Mouse (Mus musculus) liver, embryonic 12.5 days (tissue): Measurements from ENCODE around the gene Tmem177. TPM values are rescaled to one million over a fixed set of nuclear protein-coding genes. Genes with fewer than 3 reads are reported as not detected.

Experiments used
- ATAC-seq: fragments of 200-750 bp; cut with Nextera tagmentation; 2 replicates; pipeline ENCODE4 v1.8.0; 2017; ENCODE audit warnings: moderate number of reproducible peaks, mild to moderate bottlenecking, moderate library complexity
- H3K27ac ChIP-seq: fragments of 300-500 bp; sonication (generic); 2 replicates; pipeline ENCODE4 v1.5.1; 2016; ENCODE audit warnings: mild to moderate bottlenecking
- H3K27me3 ChIP-seq: fragments of 300-500 bp; sonication (generic); replicated peaks from 2 replicates; pipeline ENCODE4 v1.6.1; 2016; ENCODE audit warnings: mild to moderate bottlenecking, moderate library complexity
- H3K36me3 ChIP-seq: fragments of 300-500 bp; sonication (generic); 2 replicates; pipeline ENCODE4 v1.6.1; 2016; ENCODE audit warnings: mild to moderate bottlenecking, moderate library complexity
- H3K4me1 ChIP-seq: fragments of 300-500 bp; sonication (generic); 2 replicates; pipeline ENCODE4 v1.6.1; 2016
- H3K4me2 ChIP-seq: fragments of 300-500 bp; sonication (generic); 2 replicates; pipeline ENCODE4 v1.6.1; 2016; ENCODE audit warnings: mild to moderate bottlenecking, moderate library complexity
- H3K4me3 ChIP-seq: fragments of 300-500 bp; sonication (generic); 2 replicates; pipeline ENCODE4 v1.5.1; 2016; ENCODE audit warnings: mild to moderate bottlenecking, moderate library complexity
- H3K9ac ChIP-seq: fragments of 300-500 bp; sonication (generic); 2 replicates; pipeline ENCODE4 v1.6.1; 2016; ENCODE audit warnings: mild to moderate bottlenecking, moderate library complexity
- H3K9me3 ChIP-seq: fragments of 300-500 bp; sonication (generic); replicated peaks from 2 replicates; pipeline ENCODE4 v1.6.1; 2016; ENCODE audit warnings: mild to moderate bottlenecking, moderate library complexity
- WGBS: fragments of 180-500 bp; shearing (Covaris S2); methylation state at CpG from one replicate; pipeline ENCODE4 v1.1.7; 2016; ENCODE audit not compliant: insufficient replicate concordance; 5-methylcytosine and 5-hydroxymethylcytosine counted together
- polyA plus RNA-seq: library from polyadenylated mRNA; unstranded; fragments of >200 nt; fragmentation: Nextera tagmentation; extraction: Ambion mirVana; gene quantifications from 2 replicates; pipeline ENCODE4 v1.2.1, GENCODE M21; 2016

Gene Tmem177
- polyA plus RNA-seq, result 4.8 and 5.4 TPM in 2 replicates

- Histone ChIP-seq H3K27me3 (no peaks in the 10 kb centered on the region), H3K27ac (peak within 1 kb of the TSS; percentile 83), H3K4me3 (peak within 1 kb of the TSS; percentile 68), H3K9me3 (no peaks in the 10 kb centered on the region), H3K36me3 (peaks cover 22% of the 10 kb centered on the region), H3K4me2 (peak within 1 kb of the TSS; percentile 71), H3K9ac (peak within 1 kb of the TSS; percentile 75), H3K4me1 (peaks cover 27% of the 10 kb centered on the region)
- 9% methylated on average over 42 of the region's 42 CpGs for WGBS
- peak; percentile 95 for ATAC-seq
Measured at GRCm38 (mm10) chr1:119912953-119913814, at the start of gene Tmem177. Gene Tmem177, minus strand, starts transcription at chr1:119913208.

GRCm38 (mm10) chr1:119959920-119960319 is 46.9 kb upstream of the Tmem177 start:
- no peak for ATAC-seq
- H3K36me3 ChIP-seq, result no peaks in the 10 kb centered on the region
- no peaks in the 10 kb centered on the region for H3K27me3 ChIP-seq
- H3K4me2 ChIP-seq, result no peak overlapping the region
- no peak overlapping the region for H3K9ac ChIP-seq
- no peak overlapping the region for H3K27ac ChIP-seq
- no peak overlapping the region for H3K4me3 ChIP-seq
- WGBS, result 49% methylated on average over 7 of the region's 7 CpGs
- no peaks in the 10 kb centered on the region for H3K9me3 ChIP-seq
- H3K4me1 ChIP-seq, result no peaks in the 10 kb centered on the region

- Histone ChIP-seq H3K4me2 (no peak overlapping the region), H3K4me3 (no peak overlapping the region), H3K27me3 (no peaks in the 10 kb centered on the region), H3K4me1 (no peaks in the 10 kb centered on the region), H3K36me3 (no peaks in the 10 kb centered on the region), H3K9me3 (no peaks in the 10 kb centered on the region), H3K9ac (no peak overlapping the region), H3K27ac (no peak overlapping the region)
- 77% methylated on average over 4 of the region's 4 CpGs for WGBS
- peak; percentile 49; the same call in 1 of the 2 replicates for ATAC-seq
Measured at GRCm38 (mm10) chr1:119959464-119959863, 46.5 kb upstream of the Tmem177 start.

DNA sequence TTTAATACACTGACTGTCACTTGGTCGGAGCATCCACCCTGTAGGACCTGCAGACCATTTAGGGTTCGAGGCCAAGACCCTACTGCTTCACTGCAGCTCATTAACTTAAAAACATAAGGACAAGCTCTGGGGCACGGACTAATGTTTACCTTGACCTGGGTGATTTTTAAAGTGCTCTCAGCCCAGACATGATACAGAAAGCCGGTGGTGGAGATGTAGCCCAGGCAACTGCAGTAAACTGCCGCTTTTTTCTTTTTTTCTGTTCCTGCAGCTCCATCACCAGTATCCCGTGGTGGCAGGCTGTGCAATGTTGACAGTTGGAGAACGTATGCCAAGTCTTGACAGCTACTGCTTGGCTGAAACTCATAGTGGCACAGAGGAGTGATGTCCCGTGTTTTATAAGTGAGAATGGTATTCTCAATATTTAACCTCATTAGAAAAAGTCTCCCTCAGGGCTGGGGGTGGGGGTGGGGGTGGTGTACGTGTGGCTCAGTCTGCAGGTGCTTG is 44.8 kb upstream of the Tmem177 start:
- Histone ChIP-seq H3K27ac (no peak overlapping the region), H3K36me3 (no peaks in the 10 kb centered on the region), H3K4me1 (no peaks in the 10 kb centered on the region), H3K9me3 (no peaks in the 10 kb centered on the region), H3K4me2 (no peak overlapping the region), H3K9ac (no peak overlapping the region), H3K4me3 (no peak overlapping the region), H3K27me3 (no peaks in the 10 kb centered on the region)
- no peak for ATAC-seq
- 51% methylated on average over 9 of the region's 9 CpGs for WGBS

DNA sequence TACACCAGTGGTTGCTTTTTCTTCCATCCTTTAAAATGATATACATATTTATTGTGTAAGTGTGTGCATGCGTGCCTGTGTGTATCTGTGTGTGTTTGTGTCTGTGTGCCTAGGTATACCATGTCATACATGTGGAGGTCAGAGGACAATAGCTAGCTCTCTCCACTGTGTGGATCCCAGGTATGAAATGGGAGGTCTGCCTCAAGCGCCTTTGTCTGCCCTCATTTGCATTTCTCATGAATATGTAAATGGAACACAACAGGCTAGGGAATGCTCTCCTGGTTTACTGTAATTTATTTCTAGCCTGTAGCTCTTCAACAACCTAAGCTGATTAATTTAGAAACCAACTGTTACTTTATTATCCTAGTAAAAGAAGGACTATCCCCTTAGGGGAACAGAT is 41.7 kb upstream of the Tmem177 start:
- WGBS, result 63% methylated on average over 2 of the region's 2 CpGs
- H3K4me3 ChIP-seq, result no peak overlapping the region
- no peaks in the 10 kb centered on the region for H3K36me3 ChIP-seq
- no peak overlapping the region for H3K27ac ChIP-seq
- no peak overlapping the region for H3K4me2 ChIP-seq
- H3K9me3 ChIP-seq, result no peaks in the 10 kb centered on the region
- H3K4me1 ChIP-seq, result no peaks in the 10 kb centered on the region
- no peak overlapping the region for H3K9ac ChIP-seq
- ATAC-seq, result no peak
- H3K27me3 ChIP-seq, result no peaks in the 10 kb centered on the region

DNA sequence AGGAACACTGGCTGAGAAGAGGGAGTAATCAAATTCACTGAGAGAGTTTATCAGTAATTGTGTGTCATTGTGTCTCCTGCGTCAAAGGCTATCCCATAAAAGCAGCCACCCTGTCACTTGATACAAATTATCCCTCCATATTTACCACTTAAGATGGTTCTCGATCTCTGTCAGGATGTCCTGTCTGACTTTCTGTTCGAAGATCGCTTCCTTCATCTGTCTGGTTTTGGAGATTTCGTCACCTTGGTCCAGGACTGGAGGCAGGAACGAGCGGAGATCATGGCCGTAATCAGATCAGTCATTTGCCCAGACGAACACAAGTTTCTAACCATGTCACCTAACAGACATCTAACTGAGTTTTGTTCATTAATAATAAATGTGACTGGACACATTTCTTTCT is 40.4 kb upstream of the Tmem177 start:
- WGBS, result 68% methylated on average over 9 of the region's 9 CpGs
- no peak for ATAC-seq
- H3K4me2 ChIP-seq, result no peak overlapping the region

GRCm38 (mm10) chr1:119950086-119950485 is 37.1 kb upstream of the Tmem177 start:
- WGBS, result 80% methylated on average over 8 of the region's 8 CpGs
- ATAC-seq, result no peak
- Histone ChIP-seq H3K36me3 (no peaks in the 10 kb centered on the region), H3K4me1 (no peaks in the 10 kb centered on the region), H3K4me2 (no peak overlapping the region), H3K27me3 (no peaks in the 10 kb centered on the region), H3K9ac (no peak overlapping the region), H3K27ac (no peak overlapping the region), H3K9me3 (no peaks in the 10 kb centered on the region), H3K4me3 (no peak overlapping the region)

More for the DNA sequence above, 40.4 kb upstream of the Tmem177 start:
- Histone ChIP-seq H3K27me3 (no peaks in the 10 kb centered on the region), H3K9ac (no peak overlapping the region), H3K36me3 (no peaks in the 10 kb centered on the region), H3K27ac (no peak overlapping the region), H3K4me3 (no peak overlapping the region), H3K4me1 (no peaks in the 10 kb centered on the region), H3K9me3 (no peaks in the 10 kb centered on the region)

GRCm38 (mm10) chr1:119936861-119937260 is 23.9 kb upstream of the Tmem177 start:
- no peak for ATAC-seq
- Histone ChIP-seq H3K4me2 (no peak overlapping the region), H3K36me3 (no peaks in the 10 kb centered on the region), H3K4me1 (no peaks in the 10 kb centered on the region), H3K9me3 (0 out of 2 replicates have a peak, but pooled peaks cover 3% of the 10 kb centered on the region), H3K27me3 (peaks cover 6% of the 10 kb centered on the region; the same call in 1 of the 2 replicates), H3K4me3 (no peak overlapping the region), H3K9ac (no peak overlapping the region), H3K27ac (no peak overlapping the region)
- 26% methylated on average over 7 of the region's 7 CpGs for WGBS

DNA sequence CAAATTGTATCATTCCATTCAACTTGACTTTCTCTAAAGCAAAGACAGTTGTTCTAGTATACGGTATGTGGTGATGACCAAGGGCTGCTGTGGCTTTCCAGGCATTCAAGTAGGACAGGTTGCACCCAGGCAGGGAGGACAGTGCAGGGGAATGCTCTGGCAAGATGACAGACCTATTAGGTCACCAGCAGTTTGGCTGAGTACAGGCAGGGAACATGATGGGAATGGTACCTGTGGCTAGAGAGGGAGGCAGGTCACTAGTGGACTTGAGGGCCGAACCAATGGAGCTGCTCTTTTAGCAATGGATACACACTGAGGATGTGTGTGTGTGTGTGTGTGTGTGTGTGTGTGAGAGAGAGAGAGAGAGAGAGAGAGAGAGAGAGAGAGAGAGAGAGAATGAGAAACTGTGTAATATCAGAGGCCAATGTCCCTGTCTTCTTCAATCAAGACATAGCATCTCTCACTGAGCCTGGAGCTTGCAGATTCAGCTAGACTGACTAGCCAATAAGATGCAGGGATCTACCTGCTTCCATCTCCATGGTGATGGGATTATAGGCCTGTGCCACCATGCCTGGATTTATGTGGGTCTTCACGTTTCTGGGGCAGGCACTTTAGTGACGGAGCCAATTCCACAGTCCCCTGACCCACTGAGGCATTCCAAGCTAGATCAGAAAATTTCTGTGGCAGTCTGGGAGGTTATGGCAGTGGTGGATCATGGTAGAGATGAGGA is 18.6 kb upstream of the Tmem177 start:
- Histone ChIP-seq H3K9me3 (0 out of 2 replicates have a peak, but pooled peaks cover 3% of the 10 kb centered on the region), H3K36me3 (no peaks in the 10 kb centered on the region), H3K4me2 (no peak overlapping the region), H3K9ac (no peak overlapping the region), H3K27me3 (0 out of 2 replicates have a peak, but pooled peaks cover 4% of the 10 kb centered on the region), H3K27ac (no peak overlapping the region), H3K4me1 (no peaks in the 10 kb centered on the region), H3K4me3 (no peak overlapping the region)
- ATAC-seq, result no peak
- 72% methylated on average over 4 of the region's 4 CpGs for WGBS

DNA sequence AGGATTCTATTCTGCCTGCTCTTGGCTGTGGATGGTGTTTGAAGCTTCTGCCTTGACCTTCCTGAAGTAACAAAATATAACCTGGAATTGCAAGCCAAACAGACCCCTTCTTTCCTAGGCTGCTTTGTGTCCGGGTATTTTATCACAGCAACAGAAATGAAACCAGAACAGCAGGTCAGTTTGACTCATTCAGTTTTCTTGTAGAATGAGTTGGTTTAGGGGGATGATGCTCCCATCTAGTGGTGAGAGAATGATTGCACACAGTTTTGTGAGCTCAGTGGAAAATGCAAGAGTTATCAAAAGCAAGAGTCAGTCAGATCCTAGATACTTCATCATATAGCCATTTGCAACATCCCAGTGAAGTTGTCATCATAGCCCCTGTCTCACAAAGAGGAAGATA is 16.7 kb upstream of the Tmem177 start:
- H3K9ac ChIP-seq, result no peak overlapping the region

GRCm38 (mm10) chr1:119919299-119919698 is 6.3 kb upstream of the Tmem177 start:
- H3K4me2 ChIP-seq, result no peak overlapping the region
- H3K4me3 ChIP-seq, result no peak overlapping the region
- H3K4me1 ChIP-seq, result peaks cover 12% of the 10 kb centered on the region; the same call in 1 of the 2 replicates
- 46% methylated on average over 4 of the region's 4 CpGs for WGBS
- H3K27me3 ChIP-seq, result no peaks in the 10 kb centered on the region
- no peaks in the 10 kb centered on the region for H3K36me3 ChIP-seq
- no peak overlapping the region for H3K27ac ChIP-seq
- no peak overlapping the region for H3K9ac ChIP-seq
- ATAC-seq, result no peak
- no peaks in the 10 kb centered on the region for H3K9me3 ChIP-seq

More for the DNA sequence above, 16.7 kb upstream of the Tmem177 start:
- 0 out of 2 replicates have a peak, but pooled peaks cover 2% of the 10 kb centered on the region for H3K9me3 ChIP-seq
- 0 out of 2 replicates have a peak, but pooled peaks cover 4% of the 10 kb centered on the region for H3K27me3 ChIP-seq
- no peak overlapping the region for H3K4me2 ChIP-seq
- H3K27ac ChIP-seq, result no peak overlapping the region
- WGBS, result 28% methylated on average over 1 of the region's 1 CpGs
- ATAC-seq, result no peak
- no peak overlapping the region for H3K4me3 ChIP-seq
- H3K4me1 ChIP-seq, result no peaks in the 10 kb centered on the region
- no peaks in the 10 kb centered on the region for H3K36me3 ChIP-seq
